Mouse (Mus musculus): ENCODE measurements around the gene Fst.

Gene Fst

DNA sequence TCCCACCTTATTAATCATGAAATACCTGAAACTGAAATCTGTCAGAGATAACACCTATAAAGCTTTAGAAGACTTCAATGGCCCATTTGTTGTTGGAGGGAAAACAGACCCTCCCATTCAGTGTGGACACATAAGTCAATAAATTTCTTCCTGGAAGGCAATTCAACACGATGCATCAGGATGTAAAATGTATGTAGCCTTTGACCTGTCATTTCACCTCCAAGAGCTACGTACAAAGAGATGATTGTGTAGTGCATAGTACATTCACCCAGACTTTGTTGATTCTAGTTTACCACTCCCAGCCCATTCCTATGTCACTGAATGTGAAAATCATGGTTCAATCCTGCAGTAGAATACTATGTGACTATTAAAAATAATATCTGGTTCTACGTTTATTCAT, 39.4 kb downstream of the Fst start:
- no peak for ATAC-seq (ENCODE audit: low TSS enrichment)

DNA sequence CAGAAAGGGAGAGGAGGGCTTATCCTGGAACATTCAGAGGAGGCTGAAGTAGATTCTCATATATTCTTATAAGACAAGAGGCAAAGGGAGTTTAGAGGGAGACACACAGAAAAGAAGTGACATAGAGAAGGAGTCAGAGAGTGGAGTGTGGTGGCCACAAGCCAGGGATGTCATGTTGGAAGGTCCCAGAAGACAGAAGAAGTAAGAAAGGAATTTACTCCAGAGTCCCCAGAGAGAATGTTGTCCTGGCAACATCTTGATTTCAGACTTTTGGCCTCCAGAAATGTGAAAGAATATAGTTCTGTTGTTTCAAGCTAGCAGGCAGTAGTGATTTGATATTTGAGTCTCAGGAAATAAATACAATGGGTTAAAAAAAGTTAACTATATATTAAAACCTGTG, 46.4 kb downstream of the Fst start:
- no peak for ATAC-seq (ENCODE audit: low TSS enrichment)

DNA sequence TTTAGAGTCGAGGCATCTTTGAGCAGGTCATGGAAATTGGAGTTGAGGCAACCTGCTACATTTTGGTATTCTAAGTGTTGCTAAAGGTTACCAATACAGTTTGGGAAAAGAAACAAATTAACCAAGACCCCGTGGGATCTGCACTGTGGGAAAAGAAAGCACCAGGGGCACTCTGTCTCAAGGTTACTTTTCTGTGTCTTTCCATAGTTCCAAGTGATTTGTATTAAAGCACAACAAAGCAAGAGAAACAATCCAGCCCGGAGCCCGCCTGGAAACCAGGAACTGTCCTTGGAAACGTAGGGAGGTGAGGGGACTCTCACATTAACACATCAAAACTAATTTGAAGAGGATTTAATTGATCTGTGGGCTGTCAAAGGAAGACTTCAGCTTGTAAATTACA, 51.9 kb downstream of the Fst start:
- no peak for ATAC-seq (ENCODE audit: low TSS enrichment)

DNA sequence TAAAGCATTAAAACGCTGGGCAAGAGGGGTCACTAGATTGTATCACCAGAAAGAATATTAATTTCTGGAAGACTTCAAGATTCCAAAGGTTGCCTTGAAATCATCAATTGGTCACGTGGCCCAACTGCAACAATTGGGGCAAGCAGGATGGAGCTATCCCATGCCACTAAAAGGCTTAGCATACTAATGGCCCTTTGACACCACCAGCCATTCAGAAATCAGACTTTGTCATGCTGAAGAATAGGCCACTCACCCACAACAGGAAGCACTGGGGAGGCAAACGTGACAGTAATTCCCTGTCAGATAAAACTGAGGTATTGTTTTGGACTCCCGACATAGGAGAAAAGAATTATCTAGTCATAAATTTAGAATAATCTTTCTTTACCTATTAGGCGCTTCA, 52.3 kb downstream of the Fst start:
- ATAC-seq (ENCODE audit: low TSS enrichment), result no peak

DNA sequence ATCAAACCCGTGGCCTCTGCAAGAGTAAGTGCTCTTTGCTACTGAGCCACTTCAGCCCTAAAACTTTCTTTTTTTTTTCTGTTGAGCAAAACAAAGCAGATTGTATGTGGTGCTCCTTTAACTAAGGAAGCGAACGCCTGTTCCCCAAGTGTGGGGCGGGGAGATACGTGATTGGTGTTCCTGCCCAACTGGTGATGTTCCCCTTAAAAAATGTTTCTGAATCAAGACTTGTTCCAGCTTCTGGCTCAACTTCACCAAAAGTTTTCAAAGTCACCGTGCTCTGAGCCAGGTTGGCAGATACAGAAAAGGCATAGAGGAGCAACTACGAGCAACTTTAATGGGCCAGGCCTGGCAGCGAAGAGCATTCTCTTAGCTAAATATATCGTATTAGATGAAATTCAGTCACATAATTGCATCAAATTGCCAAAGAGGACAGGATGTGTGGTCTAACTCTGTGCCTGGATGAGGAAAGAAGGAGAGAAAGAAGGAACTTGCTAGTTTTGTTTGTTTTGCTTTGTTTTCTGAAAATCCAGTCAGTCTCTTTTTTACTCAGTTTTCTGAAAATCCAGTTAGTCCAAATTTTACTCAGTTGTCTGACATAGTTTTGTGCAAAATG, 53.5 kb downstream of the Fst start:
- ATAC-seq (ENCODE audit: low TSS enrichment), result no peak
